Mouse (Mus musculus) heart, embryonic 14.5 days (tissue): ENCODE results near the gene Etnk1. TPM values are rescaled to one million over a fixed set of nuclear protein-coding genes. Genes with fewer than 3 reads are reported as not detected.

Source experiments
- ATAC-seq: fragments of 200-750 bp; cut with Nextera tagmentation; 2 replicates; pipeline ENCODE4 v1.8.0; 2017; ENCODE audit warnings: low read depth, moderate TSS enrichment; ENCODE audit not compliant: insufficient number of reproducible peaks, insufficient read depth, low FRiP score
- H3K27ac ChIP-seq, 2 experiments: fragments of 200-500 bp in 1 of 2; fragments of 300-500 bp in 1 of 2; sonication (generic) in 1 of 2; replicated peaks in 1 of 2; 2 replicates each; pipeline ENCODE4 v1.5.1; 2012 to 2014; ENCODE audit warnings: low read depth in 2 of 2, low read length in 2 of 2, control low read depth in 1 of 2, mild to moderate bottlenecking in 1 of 2, mixed read lengths in 1 of 2; ENCODE audit not compliant: control insufficient read depth in 1 of 2, insufficient read depth in 1 of 2
- H3K27me3 ChIP-seq: fragments of 300-500 bp; sonication (generic); 2 replicates; pipeline ENCODE4 v1.6.1; 2014; ENCODE audit warnings: mild to moderate bottlenecking, low read length, control low read depth; ENCODE audit not compliant: control insufficient read depth, insufficient read depth
- H3K36me3 ChIP-seq: fragments of 300-500 bp; sonication (generic); 2 replicates; pipeline ENCODE4 v1.6.1; 2014; ENCODE audit warnings: mild to moderate bottlenecking, control low read depth, low read length, mixed read lengths; ENCODE audit not compliant: control insufficient read depth, insufficient read depth
- H3K4me1 ChIP-seq, 2 experiments: fragments of 200-500 bp in 1 of 2; fragments of 300-500 bp in 1 of 2; sonication (generic) in 1 of 2; 2 replicates each; pipeline ENCODE4 v1.6.1; 2012 to 2014; ENCODE audit warnings: low read length in 2 of 2, control low read depth in 1 of 2, mixed read lengths in 1 of 2; ENCODE audit not compliant: control insufficient read depth in 2 of 2, insufficient read depth in 2 of 2
- H3K4me2 ChIP-seq: fragments of 300-500 bp; sonication (generic); 2 replicates; pipeline ENCODE4 v1.6.1; 2014; ENCODE audit warnings: mild to moderate bottlenecking, low read length
- H3K4me3 ChIP-seq, 2 experiments: fragments of 200-500 bp in 1 of 2; fragments of 300-500 bp in 1 of 2; sonication (generic) in 1 of 2; 2 replicates each; pipeline ENCODE4 v1.5.1; 2012 to 2014; ENCODE audit warnings: low read length in 2 of 2, mild to moderate bottlenecking in 2 of 2, control low read depth in 1 of 2, low read depth in 1 of 2, moderate library complexity in 1 of 2; ENCODE audit not compliant: control insufficient read depth in 1 of 2, insufficient read depth in 1 of 2
- H3K9ac ChIP-seq: fragments of 300-500 bp; sonication (generic); 2 replicates; pipeline ENCODE4 v1.6.1; 2014; ENCODE audit warnings: mild to moderate bottlenecking, low read length
- H3K9me3 ChIP-seq: fragments of 300-500 bp; sonication (generic); 2 replicates; pipeline ENCODE4 v1.6.1; 2016; ENCODE audit warnings: low read length, control low read depth; ENCODE audit not compliant: control insufficient read depth
- WGBS: fragments of 180-500 bp; shearing (Covaris S2); extraction: QIAGEN DNeasy Blood & Tissue Kit; methylation state at CpG from one replicate; pipeline ENCODE4 v1.1.7; 2014; 5-methylcytosine and 5-hydroxymethylcytosine counted together
- polyA plus RNA-seq: library from polyadenylated mRNA; unstranded; fragments of >200 nt; fragmentation: Nextera tagmentation; extraction: Ambion mirVana; gene quantifications from 2 replicates; pipeline ENCODE4 v1.2.1, GENCODE M21; 2014

Gene Etnk1
- polyA plus RNA-seq, 1 experiment from 2014 or later, result 18.9 TPM

- Histone ChIP-seq H3K4me2 (no peak overlapping the region), H3K36me3 (no peaks in the 10 kb centered on the region), H3K27me3 (no peaks in the 10 kb centered on the region), H3K4me1 (peaks cover 0 to 4% of the 10 kb centered on the region in 2 experiments; a peak in 1 of 4 replicates), H3K4me3 (no peak overlapping the region), H3K9me3 (no peaks in the 10 kb centered on the region), H3K9ac (no peak overlapping the region), H3K27ac (no peak overlapping the region)
- WGBS, result 82% methylated on average over 8 of the region's 8 CpGs
- ATAC-seq, result no peak
Measured at GRCm38 (mm10) chr6:143221245-143221644, 54.2 kb downstream of the Etnk1 start.

DNA sequence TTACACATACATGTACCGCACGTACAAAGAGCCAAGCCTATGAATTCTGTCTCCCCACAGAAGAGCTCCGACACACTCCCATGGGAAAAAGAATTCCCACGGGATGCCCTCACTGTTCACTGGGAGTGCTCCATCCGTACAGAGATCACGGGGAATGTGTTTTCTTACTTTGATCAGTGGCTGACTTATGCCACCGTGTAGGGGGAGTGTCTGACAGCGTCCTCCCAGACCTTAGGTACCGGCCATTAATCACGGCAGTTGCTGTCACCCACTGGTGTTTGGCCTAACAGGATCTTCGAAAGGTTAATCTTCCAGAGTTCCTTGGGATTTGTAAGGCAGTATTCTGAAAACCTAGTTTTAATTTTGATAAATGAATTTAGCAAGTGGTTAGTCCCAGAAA lies 57.0 kb downstream of the Etnk1 start:
- no peak for ATAC-seq
- Histone ChIP-seq H3K4me3 (no peak overlapping the region), H3K36me3 (no peaks in the 10 kb centered on the region), H3K4me1 (peaks cover 0 to 4% of the 10 kb centered on the region in 2 experiments; a peak in 1 of 4 replicates), H3K27me3 (no peaks in the 10 kb centered on the region), H3K9ac (no peak overlapping the region), H3K4me2 (no peak overlapping the region), H3K27ac (no peak overlapping the region), H3K9me3 (no peaks in the 10 kb centered on the region)
- WGBS, result 65% methylated on average over 11 of the region's 11 CpGs

GRCm38 (mm10) chr6:143224885-143225284 lies 57.9 kb downstream of the Etnk1 start:
- no peaks in the 10 kb centered on the region for H3K27me3 ChIP-seq
- no peak overlapping the region for H3K9ac ChIP-seq
- 86% methylated on average over 6 of the region's 6 CpGs for WGBS
- peaks cover 0 to 4% of the 10 kb centered on the region in 2 experiments; a peak in 1 of 4 replicates for H3K4me1 ChIP-seq
- no peak for ATAC-seq
- no peaks in the 10 kb centered on the region for H3K36me3 ChIP-seq
- no peak overlapping the region for H3K4me3 ChIP-seq
- H3K9me3 ChIP-seq, result no peaks in the 10 kb centered on the region
- H3K4me2 ChIP-seq, result no peak overlapping the region
- H3K27ac ChIP-seq, result no peak overlapping the region

DNA sequence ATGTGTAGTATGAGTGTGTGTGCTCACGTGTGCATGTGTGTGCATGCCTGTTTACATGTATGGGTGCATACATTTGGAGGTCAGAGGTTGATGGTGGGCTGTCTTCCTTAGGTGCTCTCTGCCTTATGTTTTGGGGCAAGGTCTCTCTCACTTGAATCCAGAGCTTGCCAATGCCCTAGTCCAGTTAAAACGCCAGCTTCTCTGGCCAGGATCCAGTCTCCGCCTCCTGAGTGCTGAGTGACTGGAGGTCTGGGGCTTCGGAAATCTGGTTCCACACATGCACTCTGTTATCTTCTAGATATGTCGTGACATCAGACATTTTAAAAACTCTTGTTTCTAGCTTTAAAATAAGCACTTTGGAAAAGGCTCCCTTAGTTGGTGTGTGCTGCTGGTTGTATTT lies 61.7 kb downstream of the Etnk1 start:
- Histone ChIP-seq H3K9ac (no peak overlapping the region), H3K4me3 (no peak overlapping the region), H3K4me2 (no peak overlapping the region), H3K4me1 (no peaks in the 10 kb centered on the region), H3K27ac (no peak overlapping the region), H3K36me3 (no peaks in the 10 kb centered on the region), H3K27me3 (no peaks in the 10 kb centered on the region), H3K9me3 (no peaks in the 10 kb centered on the region)
- WGBS, result 48% methylated on average over 5 of the region's 5 CpGs
- ATAC-seq, result no peak

- H3K4me1 ChIP-seq, result no peaks in the 10 kb centered on the region
- H3K9me3 ChIP-seq, result no peaks in the 10 kb centered on the region
- H3K27me3 ChIP-seq, result no peaks in the 10 kb centered on the region
- no peaks in the 10 kb centered on the region for H3K36me3 ChIP-seq
- no peak overlapping the region for H3K9ac ChIP-seq
- H3K4me2 ChIP-seq, result no peak overlapping the region
- no peak overlapping the region for H3K4me3 ChIP-seq
- WGBS, result 39% methylated on average over 8 of the region's 8 CpGs
- H3K27ac ChIP-seq, result no peak overlapping the region
- no peak for ATAC-seq
Measured at GRCm38 (mm10) chr6:143229906-143230305, 62.9 kb downstream of the Etnk1 start.

GRCm38 (mm10) chr6:143230888-143231287 lies 63.9 kb downstream of the Etnk1 start:
- Histone ChIP-seq H3K4me2 (no peak overlapping the region), H3K4me1 (no peaks in the 10 kb centered on the region; a peak in 1 of 4 replicates), H3K27me3 (no peaks in the 10 kb centered on the region), H3K9me3 (no peaks in the 10 kb centered on the region), H3K9ac (no peak overlapping the region), H3K27ac (no peak overlapping the region), H3K36me3 (no peaks in the 10 kb centered on the region), H3K4me3 (no peak overlapping the region)
- 68% methylated on average over 2 of the region's 2 CpGs for WGBS
- no peak for ATAC-seq

DNA sequence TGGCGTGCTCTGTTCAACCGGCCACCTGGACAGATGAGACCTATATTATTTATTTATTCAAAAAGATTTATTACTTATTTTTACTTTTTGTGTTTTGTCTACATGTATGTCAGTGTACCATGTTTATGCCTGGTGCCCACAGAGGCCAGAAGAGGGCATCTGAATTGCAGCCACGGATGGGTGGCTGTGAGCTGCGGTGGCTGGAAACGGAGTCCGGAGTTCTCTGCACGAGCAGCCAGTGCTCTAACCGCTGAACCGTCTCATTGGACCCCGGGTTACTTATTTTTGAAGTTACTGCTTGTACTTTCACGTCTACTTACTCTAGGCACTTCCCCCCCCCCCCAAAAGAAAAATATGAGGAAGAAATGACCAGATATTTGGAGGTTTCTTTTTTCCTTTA lies 65.7 kb downstream of the Etnk1 start:
- 90% methylated on average over 11 of the region's 11 CpGs for WGBS
- ATAC-seq, result no peak

DNA sequence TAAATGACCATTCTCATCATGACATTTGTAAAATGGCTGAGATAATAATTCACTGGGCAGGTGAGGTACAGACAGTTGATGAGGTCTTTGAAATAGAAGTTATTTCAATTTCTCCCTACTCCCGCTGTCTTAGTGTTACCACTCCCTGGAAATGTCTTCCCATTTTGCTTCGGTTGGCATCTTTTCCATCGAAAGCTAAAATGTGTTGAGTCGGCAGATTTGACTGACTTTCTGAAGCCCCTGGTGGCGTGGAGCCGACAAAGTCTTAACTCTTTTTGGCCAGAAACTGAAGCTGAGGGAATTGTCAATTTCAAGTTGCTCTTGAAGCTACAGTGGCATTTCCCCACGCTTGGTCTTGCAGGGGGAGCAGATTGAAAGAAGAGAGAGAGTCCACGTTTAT lies 67.8 kb downstream of the Etnk1 start:
- no peaks in the 10 kb centered on the region; a peak in 1 of 4 replicates for H3K4me1 ChIP-seq
- no peaks in the 10 kb centered on the region for H3K36me3 ChIP-seq
- WGBS, result 80% methylated on average over 8 of the region's 8 CpGs
- no peak overlapping the region for H3K9ac ChIP-seq
- no peaks in the 10 kb centered on the region for H3K9me3 ChIP-seq
- H3K4me2 ChIP-seq, result no peak overlapping the region
- no peaks in the 10 kb centered on the region for H3K27me3 ChIP-seq
- no peak for ATAC-seq
- H3K4me3 ChIP-seq, result no peak overlapping the region
- H3K27ac ChIP-seq, result no peak overlapping the region

More for the DNA sequence above, 65.7 kb downstream of the Etnk1 start:
- Histone ChIP-seq H3K36me3 (no peaks in the 10 kb centered on the region), H3K27ac (no peak overlapping the region), H3K27me3 (no peaks in the 10 kb centered on the region), H3K9ac (no peak overlapping the region), H3K9me3 (no peaks in the 10 kb centered on the region), H3K4me3 (no peak overlapping the region), H3K4me2 (no peak overlapping the region), H3K4me1 (no peaks in the 10 kb centered on the region; a peak in 1 of 4 replicates)
